Mouse (Mus musculus): ENCODE results near the gene Rad50. TPM values are rescaled to one million over a fixed set of nuclear protein-coding genes. Genes with fewer than 3 reads are reported as not detected.

Rad50 gene
- polyA plus RNA-seq, 1 experiment from 2014 or later = 24.9 TPM

DNA sequence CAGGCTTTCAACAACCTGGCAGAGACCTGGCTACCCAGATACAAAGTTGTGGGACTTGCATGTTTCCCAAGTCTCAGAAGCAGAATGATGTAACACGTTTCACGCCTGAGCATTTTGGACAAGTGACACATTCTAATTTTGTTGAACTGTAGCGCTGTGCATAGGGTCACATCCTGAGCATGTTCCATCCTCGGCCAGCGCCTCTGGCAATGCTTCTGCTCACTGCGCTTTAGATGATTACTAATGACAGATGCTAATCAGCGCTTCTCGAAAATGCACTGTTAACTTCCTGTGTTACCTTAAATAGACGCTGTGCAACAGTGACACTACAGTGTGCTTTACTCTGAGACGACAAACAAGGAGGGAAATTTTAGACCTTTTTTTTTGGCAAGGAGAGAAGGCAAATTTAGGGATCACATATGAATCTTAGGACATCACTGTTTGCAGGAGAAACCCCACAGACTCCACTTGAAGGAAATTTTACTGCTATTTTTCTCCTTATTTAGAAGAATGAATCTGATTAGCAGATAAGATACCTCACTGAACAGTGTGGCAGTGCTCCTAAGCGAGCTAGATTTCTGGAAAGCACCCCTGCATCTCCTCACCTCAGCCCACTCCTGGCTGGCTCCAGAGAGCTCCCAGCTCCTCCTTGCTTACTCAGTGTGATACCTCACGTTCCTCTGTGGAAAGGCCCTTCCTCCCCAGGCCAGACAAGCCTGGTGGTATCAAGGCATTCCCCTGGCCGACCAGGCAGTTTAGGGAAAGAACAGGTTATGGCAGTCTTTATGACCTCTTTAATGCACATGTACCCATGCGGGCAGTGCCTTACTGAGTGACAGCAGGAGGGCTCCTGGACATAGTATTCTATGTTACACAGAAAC, 44.1 kb downstream of the Rad50 start:
- no peaks in the 10 kb centered on the region for H3K9me3 ChIP-seq (ENCODE audit: low read length)
- no peak overlapping the region for H3K4me2 ChIP-seq (replicated peaks; ENCODE audit: low read depth, low read length)
- no peaks in the 10 kb centered on the region for H3K27me3 ChIP-seq (ENCODE audit: insufficient read depth, low read length)
- 67% methylated on average over 14 of the region's 14 CpGs for WGBS
- H3K27ac ChIP-seq (ENCODE audit: low read length) = no peak overlapping the region
- no peak overlapping the region for H3K9ac ChIP-seq (replicated peaks; ENCODE audit: low read length)
- no peak for ATAC-seq (ENCODE audit: low FRiP score, low TSS enrichment)
- H3K36me3 ChIP-seq (ENCODE audit: insufficient read depth, low read length) = peaks cover 24% of the 10 kb centered on the region
- H3K4me1 ChIP-seq (ENCODE audit: insufficient read depth, low read length) = no peaks in the 10 kb centered on the region
- H3K4me3 ChIP-seq (ENCODE audit: low read length) = no peak overlapping the region

DNA sequence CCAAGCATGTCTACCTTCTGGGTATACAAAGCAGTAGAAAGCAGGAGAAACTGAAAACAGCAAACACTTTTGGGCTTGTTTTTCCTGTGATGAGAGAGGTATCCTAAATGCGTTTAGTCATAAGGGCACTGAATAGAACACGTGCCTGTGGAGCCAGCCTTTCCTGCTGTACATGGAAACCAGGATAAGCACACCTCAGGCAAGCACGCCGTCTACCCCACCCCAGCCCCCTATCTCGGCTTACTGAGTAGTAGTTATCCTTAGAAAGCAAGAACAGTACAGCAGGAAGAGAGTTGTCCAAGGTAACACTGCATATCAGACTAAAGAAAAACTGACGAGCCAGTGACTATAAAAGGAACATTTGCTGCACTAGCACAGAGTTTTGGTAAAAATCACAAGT, 49.3 kb downstream of the Rad50 start:
- Histone ChIP-seq H3K4me3 (ENCODE audit: low read length) (no peak overlapping the region), H3K4me2 (replicated peaks; ENCODE audit: low read depth, low read length) (no peak overlapping the region), H3K9ac (replicated peaks; ENCODE audit: low read length) (no peak overlapping the region), H3K36me3 (ENCODE audit: insufficient read depth, low read length) (peaks cover 19% of the 10 kb centered on the region), H3K9me3 (ENCODE audit: low read length) (no peaks in the 10 kb centered on the region), H3K27me3 (ENCODE audit: insufficient read depth, low read length) (no peaks in the 10 kb centered on the region), H3K27ac (ENCODE audit: low read length) (no peak overlapping the region), H3K4me1 (ENCODE audit: insufficient read depth, low read length) (no peaks in the 10 kb centered on the region)
- ATAC-seq (ENCODE audit: low FRiP score, low TSS enrichment) = no peak
- 75% methylated on average over 6 of the region's 6 CpGs for WGBS

DNA sequence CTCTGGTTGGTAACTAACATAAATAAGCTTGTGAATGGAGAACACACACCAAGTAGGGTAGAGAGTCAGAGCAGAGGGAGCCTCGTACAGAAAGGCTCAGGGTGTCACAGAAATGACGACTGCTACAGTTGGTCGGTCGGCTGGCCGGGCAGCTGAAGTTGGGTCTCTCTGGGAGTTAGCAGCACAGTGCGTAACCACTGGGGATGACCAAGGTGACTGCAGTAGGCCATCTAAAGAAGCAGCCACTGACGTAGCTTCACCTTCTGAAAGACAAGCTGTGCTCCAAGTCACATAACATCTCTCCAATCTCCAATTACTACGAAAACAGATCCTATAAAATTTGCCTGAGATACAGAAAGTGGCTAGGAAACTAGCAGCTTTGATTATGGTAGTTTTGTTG, 49.7 kb downstream of the Rad50 start:
- H3K36me3 ChIP-seq (ENCODE audit: insufficient read depth, low read length) = peaks cover 20% of the 10 kb centered on the region

DNA sequence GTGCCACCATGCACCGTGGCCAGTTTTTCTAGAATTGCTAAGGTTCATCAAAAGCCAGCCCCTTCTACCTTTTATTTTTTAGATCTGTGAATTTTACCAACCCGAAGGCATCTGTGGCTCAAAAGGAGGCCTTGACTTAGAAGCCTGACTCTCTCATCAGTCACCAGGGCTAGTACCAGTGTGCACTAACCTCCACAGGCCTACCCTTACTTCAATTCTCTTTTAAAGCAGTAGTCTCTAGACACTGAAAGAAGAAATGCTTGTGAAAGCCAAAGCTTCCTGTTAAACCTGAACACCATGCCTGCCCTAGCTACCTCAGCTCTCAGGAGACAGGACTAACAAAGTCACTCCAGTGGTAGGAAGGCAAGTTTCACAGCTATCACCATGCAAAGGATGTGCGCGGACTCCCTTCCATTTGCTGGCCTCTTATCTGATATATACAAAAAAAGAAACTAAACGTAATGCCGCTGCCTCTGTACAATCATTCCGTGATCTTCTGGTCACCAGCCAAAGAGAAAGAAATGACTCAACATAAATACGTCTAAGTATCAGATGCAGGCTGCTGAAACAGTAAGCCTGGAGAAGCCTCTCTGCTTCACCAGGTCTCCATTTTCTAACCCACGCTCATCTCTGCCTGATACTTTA, 50.4 kb downstream of the Rad50 start:
- Histone ChIP-seq H3K4me2 (replicated peaks; ENCODE audit: low read depth, low read length) (no peak overlapping the region), H3K9me3 (ENCODE audit: low read length) (no peaks in the 10 kb centered on the region), H3K27ac (ENCODE audit: low read length) (no peak overlapping the region), H3K36me3 (ENCODE audit: insufficient read depth, low read length) (peaks cover 27% of the 10 kb centered on the region), H3K9ac (replicated peaks; ENCODE audit: low read length) (no peak overlapping the region), H3K4me3 (ENCODE audit: low read length) (no peak overlapping the region), H3K4me1 (ENCODE audit: insufficient read depth, low read length) (no peaks in the 10 kb centered on the region), H3K27me3 (ENCODE audit: insufficient read depth, low read length) (no peaks in the 10 kb centered on the region)
- ATAC-seq (ENCODE audit: low FRiP score, low TSS enrichment) = no peak
- WGBS = 75% methylated on average over 9 of the region's 9 CpGs

More for the DNA sequence above, 49.7 kb downstream of the Rad50 start:
- Histone ChIP-seq H3K9me3 (ENCODE audit: low read length) (no peaks in the 10 kb centered on the region), H3K27ac (ENCODE audit: low read length) (no peak overlapping the region), H3K9ac (replicated peaks; ENCODE audit: low read length) (no peak overlapping the region), H3K4me1 (ENCODE audit: insufficient read depth, low read length) (no peaks in the 10 kb centered on the region), H3K27me3 (ENCODE audit: insufficient read depth, low read length) (no peaks in the 10 kb centered on the region), H3K4me2 (replicated peaks; ENCODE audit: low read depth, low read length) (no peak overlapping the region), H3K4me3 (ENCODE audit: low read length) (no peak overlapping the region)
- no peak for ATAC-seq (ENCODE audit: low FRiP score, low TSS enrichment)
- WGBS = 55% methylated on average over 8 of the region's 8 CpGs

DNA sequence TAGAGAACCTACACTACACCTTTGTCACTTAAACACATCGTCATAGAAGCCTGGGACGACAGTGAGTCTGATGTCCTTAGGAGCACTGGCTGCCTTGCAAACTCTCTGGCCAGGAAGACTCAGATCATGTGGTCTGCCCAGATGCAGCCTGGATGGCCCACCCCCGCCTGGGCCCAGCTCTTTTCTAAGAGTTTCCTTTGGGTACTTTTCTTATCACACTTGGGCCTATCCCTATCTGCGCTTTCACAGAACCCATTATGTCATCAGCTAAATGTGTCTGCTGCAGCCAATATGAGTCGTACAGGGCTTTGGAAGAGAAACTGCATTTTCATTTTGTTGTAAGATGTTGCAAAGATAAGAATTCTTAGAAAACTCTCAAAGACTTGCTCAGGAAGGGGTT, 52.1 kb downstream of the Rad50 start:
- Histone ChIP-seq H3K27ac (ENCODE audit: low read length) (no peak overlapping the region), H3K36me3 (ENCODE audit: insufficient read depth, low read length) (peaks cover 40% of the 10 kb centered on the region), H3K4me3 (ENCODE audit: low read length) (no peak overlapping the region), H3K9me3 (ENCODE audit: low read length) (no peaks in the 10 kb centered on the region), H3K4me1 (ENCODE audit: insufficient read depth, low read length) (no peaks in the 10 kb centered on the region), H3K27me3 (ENCODE audit: insufficient read depth, low read length) (no peaks in the 10 kb centered on the region), H3K4me2 (replicated peaks; ENCODE audit: low read depth, low read length) (no peak overlapping the region), H3K9ac (replicated peaks; ENCODE audit: low read length) (no peak overlapping the region)
- WGBS = 85% methylated on average over 5 of the region's 5 CpGs
- no peak for ATAC-seq (ENCODE audit: low FRiP score, low TSS enrichment)

DNA sequence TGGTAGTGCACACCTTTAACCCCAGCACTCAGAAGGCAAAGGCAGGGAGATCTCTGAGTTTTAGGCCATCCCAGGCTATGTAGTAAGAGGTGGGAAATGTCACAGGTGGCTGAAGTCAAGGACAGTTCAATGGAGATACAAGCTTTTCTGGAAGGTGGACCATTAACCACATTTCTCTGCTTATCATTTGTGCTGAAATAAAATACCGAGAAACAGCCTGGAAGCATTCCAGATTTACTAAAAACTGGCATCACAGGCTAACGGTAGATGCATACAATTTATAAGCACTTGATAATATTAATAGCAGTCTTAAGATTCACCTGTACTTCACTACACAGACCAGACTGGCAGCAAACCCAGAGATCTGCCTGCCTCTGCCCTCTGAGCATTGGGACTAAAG, 54.7 kb downstream of the Rad50 start:
- H3K27ac ChIP-seq (ENCODE audit: low read length) = no peak overlapping the region
- H3K27me3 ChIP-seq (ENCODE audit: insufficient read depth, low read length) = no peaks in the 10 kb centered on the region
- H3K4me2 ChIP-seq (replicated peaks; ENCODE audit: low read depth, low read length) = no peak overlapping the region
- WGBS = 84% methylated on average over 2 of the region's 2 CpGs
- no peak for ATAC-seq (ENCODE audit: low FRiP score, low TSS enrichment)
- H3K4me3 ChIP-seq (ENCODE audit: low read length) = no peak overlapping the region
- peaks cover 44% of the 10 kb centered on the region for H3K36me3 ChIP-seq (ENCODE audit: insufficient read depth, low read length)
- no peak overlapping the region for H3K9ac ChIP-seq (replicated peaks; ENCODE audit: low read length)
- no peaks in the 10 kb centered on the region for H3K9me3 ChIP-seq (ENCODE audit: low read length)
- no peaks in the 10 kb centered on the region for H3K4me1 ChIP-seq (ENCODE audit: insufficient read depth, low read length)

DNA sequence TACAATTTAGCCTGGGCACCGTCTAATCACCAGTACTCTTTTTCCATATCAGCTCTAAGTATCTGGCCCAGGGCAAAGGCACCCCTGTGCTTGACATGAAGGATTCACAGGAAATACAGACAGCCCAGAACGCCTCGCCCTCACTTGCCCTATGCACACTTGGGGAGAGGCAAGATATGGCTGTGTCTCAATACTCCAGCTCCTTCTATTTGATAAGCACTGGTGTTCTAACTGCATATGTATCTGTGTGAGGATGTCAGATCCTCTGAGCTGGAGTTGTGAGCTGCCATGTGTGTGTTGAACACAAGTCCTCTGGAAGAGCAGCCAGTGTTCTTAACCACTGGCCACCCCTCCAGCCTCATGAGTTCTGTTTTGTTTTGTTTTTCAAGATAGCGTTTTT, 55.7 kb downstream of the Rad50 start:
- H3K4me2 ChIP-seq (replicated peaks; ENCODE audit: low read depth, low read length) = no peak overlapping the region
- H3K27me3 ChIP-seq (ENCODE audit: insufficient read depth, low read length) = no peaks in the 10 kb centered on the region
- H3K9me3 ChIP-seq (ENCODE audit: low read length) = no peaks in the 10 kb centered on the region
- H3K36me3 ChIP-seq (ENCODE audit: insufficient read depth, low read length) = peaks cover 44% of the 10 kb centered on the region
- H3K9ac ChIP-seq (replicated peaks; ENCODE audit: low read length) = no peak overlapping the region
- no peak for ATAC-seq (ENCODE audit: low FRiP score, low TSS enrichment)
- H3K4me1 ChIP-seq (ENCODE audit: insufficient read depth, low read length) = no peaks in the 10 kb centered on the region
- H3K27ac ChIP-seq (ENCODE audit: low read length) = no peak overlapping the region
- no peak overlapping the region for H3K4me3 ChIP-seq (ENCODE audit: low read length)
- WGBS = 87% methylated on average over 4 of the region's 4 CpGs

DNA sequence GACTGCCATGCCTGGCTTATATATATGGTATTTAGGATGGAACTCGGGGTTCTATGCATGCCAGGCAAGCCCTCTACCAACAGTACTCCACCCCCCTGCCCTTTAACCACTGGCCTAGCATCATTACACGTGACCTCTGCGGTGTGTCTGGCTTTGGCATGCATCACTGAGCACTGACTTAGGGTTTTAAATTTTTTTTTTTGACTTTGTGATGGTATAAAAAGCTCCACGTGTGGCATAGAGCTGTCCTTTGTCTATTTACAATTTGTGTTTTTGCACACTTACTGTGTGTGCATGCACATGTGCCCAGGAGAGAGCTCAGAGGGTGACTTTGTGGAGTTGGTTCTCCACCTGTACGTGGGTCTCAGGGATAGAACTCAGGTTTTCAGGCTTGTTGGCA, 63.1 kb downstream of the Rad50 start:
- Histone ChIP-seq H3K4me2 (replicated peaks; ENCODE audit: low read depth, low read length) (no peak overlapping the region), H3K27ac (ENCODE audit: low read length) (no peak overlapping the region), H3K9me3 (ENCODE audit: low read length) (no peaks in the 10 kb centered on the region), H3K36me3 (ENCODE audit: insufficient read depth, low read length) (no peaks in the 10 kb centered on the region), H3K27me3 (ENCODE audit: insufficient read depth, low read length) (no peaks in the 10 kb centered on the region), H3K4me1 (ENCODE audit: insufficient read depth, low read length) (no peaks in the 10 kb centered on the region), H3K9ac (replicated peaks; ENCODE audit: low read length) (no peak overlapping the region), H3K4me3 (ENCODE audit: low read length) (no peak overlapping the region)
- ATAC-seq (ENCODE audit: low FRiP score, low TSS enrichment) = no peak
- 51% methylated on average over 5 of the region's 5 CpGs for WGBS

DNA sequence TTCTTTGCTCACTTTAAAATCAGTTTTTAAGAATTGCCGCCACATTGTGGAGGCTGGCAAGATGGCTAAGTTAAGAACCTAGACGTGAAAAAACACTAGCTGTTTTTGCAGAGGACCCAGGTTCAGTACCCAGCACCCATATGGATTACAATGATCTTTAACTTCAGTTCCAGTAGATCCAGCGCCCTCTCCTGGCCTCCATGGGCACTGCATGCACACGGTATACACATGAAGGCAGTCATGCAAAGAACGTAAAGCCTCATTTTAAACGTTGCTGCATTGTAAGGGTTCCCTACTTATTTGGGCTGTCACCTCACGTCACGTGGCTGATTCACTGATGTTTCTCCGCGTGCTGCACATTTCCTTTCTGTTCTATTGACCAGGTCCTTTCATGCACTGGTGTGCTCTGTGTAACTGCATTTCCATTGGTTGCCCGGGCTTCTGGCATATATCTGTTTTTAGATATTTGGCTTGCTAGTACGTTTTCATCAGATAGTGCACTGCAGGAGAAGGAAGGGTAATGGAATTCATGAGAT, 64.3 kb downstream of the Rad50 start:
- no peak overlapping the region for H3K27ac ChIP-seq (ENCODE audit: low read length)
- 74% methylated on average over 12 of the region's 12 CpGs for WGBS
- no peaks in the 10 kb centered on the region for H3K4me1 ChIP-seq (ENCODE audit: insufficient read depth, low read length)
- no peaks in the 10 kb centered on the region for H3K36me3 ChIP-seq (ENCODE audit: insufficient read depth, low read length)
- no peak overlapping the region for H3K4me2 ChIP-seq (replicated peaks; ENCODE audit: low read depth, low read length)
- ATAC-seq (ENCODE audit: low FRiP score, low TSS enrichment) = no peak
- no peak overlapping the region for H3K9ac ChIP-seq (replicated peaks; ENCODE audit: low read length)
- H3K4me3 ChIP-seq (ENCODE audit: low read length) = no peak overlapping the region
- H3K27me3 ChIP-seq (ENCODE audit: insufficient read depth, low read length) = no peaks in the 10 kb centered on the region
- no peaks in the 10 kb centered on the region for H3K9me3 ChIP-seq (ENCODE audit: low read length)

DNA sequence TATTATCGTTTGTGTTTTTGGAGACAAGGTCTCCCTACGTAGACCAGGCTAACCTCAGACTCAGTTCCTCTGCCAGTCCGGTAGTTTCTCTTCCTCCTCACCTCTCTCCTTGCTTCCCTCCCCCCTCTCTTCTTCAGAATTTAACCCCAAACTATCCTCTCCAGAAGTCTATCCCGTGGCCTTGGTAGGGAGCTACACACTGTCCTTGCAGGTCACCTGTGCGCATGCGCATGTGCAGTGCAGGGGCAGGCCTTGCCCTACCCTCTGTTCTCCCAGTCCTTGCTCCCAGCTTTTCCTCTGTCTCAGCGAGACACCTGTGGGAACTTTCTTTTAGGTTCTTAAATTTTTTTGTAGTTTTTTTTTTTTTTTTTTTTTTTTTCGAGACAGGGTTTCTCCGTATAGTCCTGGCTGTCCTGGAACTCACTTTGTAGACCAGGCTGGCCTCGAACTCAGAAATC, 69.3 kb downstream of the Rad50 start:
- H3K27me3 ChIP-seq (ENCODE audit: insufficient read depth, low read length) = peaks cover 4% of the 10 kb centered on the region; the same call in 1 of the 2 replicates
- no peak overlapping the region for H3K27ac ChIP-seq (ENCODE audit: low read length)
- H3K36me3 ChIP-seq (ENCODE audit: insufficient read depth, low read length) = no peaks in the 10 kb centered on the region
- H3K4me1 ChIP-seq (ENCODE audit: insufficient read depth, low read length) = peaks cover 15% of the 10 kb centered on the region
- no peak overlapping the region for H3K4me3 ChIP-seq (ENCODE audit: low read length)
- whole genome bisulfite sequencing = 85% methylated on average over 10 of the region's 10 CpGs
- no peak overlapping the region for H3K9ac ChIP-seq (replicated peaks; ENCODE audit: low read length)
- no peaks in the 10 kb centered on the region for H3K9me3 ChIP-seq (ENCODE audit: low read length)
- H3K4me2 ChIP-seq (replicated peaks; ENCODE audit: low read depth, low read length) = no peak overlapping the region
- ATAC-seq (ENCODE audit: low FRiP score, low TSS enrichment) = no peak
